Mouse (Mus musculus): ENCODE results near the gene Foxp1.

GRCm38 (mm10) chr6:99310529-99310928 is 212.0 kb downstream of the Foxp1 start:
- TF ChIP-seq POLR2A (IDR thresholded peaks at IDR 0.05; ENCODE audit: insufficient read length, low read depth) = no peak
- TF ChIP-seq TCF12 (IDR thresholded peaks at IDR 0.05; ENCODE audit: insufficient read depth, poor library complexity, severe bottlenecking) = no peak
- TF ChIP-seq POLR2AphosphoS2 (IDR thresholded peaks at IDR 0.05; ENCODE audit: insufficient read length, low read depth) = no peak
- no peak for TF ChIP-seq USF1 (IDR thresholded peaks at IDR 0.05; ENCODE audit: low read depth)
- TF ChIP-seq TCF3 (IDR thresholded peaks at IDR 0.05; ENCODE audit: insufficient read length, low read depth) = no peak
